Mouse (Mus musculus): Measurements from ENCODE around the gene Rps8.

GRCm38 (mm10) chr4:117155020-117155791 is 837 bp downstream of the Rps8 start:
- TF ChIP-seq POLR2A (IDR thresholded peaks at IDR 0.05; ENCODE audit: borderline replicate concordance, extremely low read depth, low read depth, low read length) = no peak
- TF ChIP-seq CTCF (IDR thresholded peaks at IDR 0.05; ENCODE audit: insufficient read depth, low read length) = no peak
